Mouse (Mus musculus) E14TG2a.4 (cell line): ENCODE measurements at regions not wholly inside any gene's neighbourhood (a gene's known extent, or its start where the extent isn't known, plus 50 kb on each side); places are given as distances from the start of the nearest gene placed in this dataset.

ENCODE experiments used
- H3K27me3 ChIP-seq: 2 replicates; pipeline ENCODE4 v1.6.1; 2014; ENCODE audit warnings: low read length, control low read depth; ENCODE audit not compliant: insufficient read depth
- H3K36me3 ChIP-seq: 2 replicates; pipeline ENCODE4 v1.6.1; 2014; ENCODE audit warnings: low read length, control low read depth; ENCODE audit not compliant: insufficient read depth
- H3K4me1 ChIP-seq: replicated peaks from 2 replicates; pipeline ENCODE4 v1.6.1; 2014; ENCODE audit warnings: low read depth, low read length, control low read depth
- H3K4me3 ChIP-seq: replicated peaks from 2 replicates; pipeline ENCODE4 v1.5.1; 2014; ENCODE audit warnings: mild to moderate bottlenecking, low read length
- H3K9me3 ChIP-seq: 2 replicates; pipeline ENCODE4 v1.6.1; 2014; ENCODE audit warnings: low read length, control low read depth
- CTCF ChIP-seq: conservative IDR thresholded peaks from 2 replicates; pipeline ENCODE4 v1.5.1; 2014; ENCODE audit warnings: low read length
- NANOG ChIP-seq: IDR thresholded peaks from 2 replicates; pipeline ENCODE4 v1.6.1; 2014; ENCODE audit warnings: borderline replicate concordance, low read length, mixed read lengths
- POU5F1 ChIP-seq: IDR thresholded peaks from 2 replicates; pipeline ENCODE4 v1.6.1; 2014; ENCODE audit warnings: low read length, borderline replicate concordance

- H3K4me1 ChIP-seq, result peaks cover 41% of the 10 kb centered on the region
- TF ChIP-seq CTCF, result no peak
- no peak for TF ChIP-seq NANOG
- TF ChIP-seq POU5F1, result no peak
- peaks cover 6% of the 10 kb centered on the region; the same call in 1 of the 2 replicates for H3K27me3 ChIP-seq
- H3K4me3 ChIP-seq, result no peak overlapping the region
- H3K9me3 ChIP-seq, result peaks cover 8% of the 10 kb centered on the region
- H3K36me3 ChIP-seq, result no peaks in the 10 kb centered on the region
Observed at GRCm38 (mm10) chr15:36880602-36881001, 127.0 kb downstream of the Zfp706 start.

- H3K4me1 ChIP-seq, result peaks cover 31% of the 10 kb centered on the region
- H3K27me3 ChIP-seq, result no peaks in the 10 kb centered on the region
- no peaks in the 10 kb centered on the region for H3K36me3 ChIP-seq
- TF ChIP-seq POU5F1 (no peak), NANOG (no peak), CTCF (no peak)
- H3K9me3 ChIP-seq, result peaks cover 8% of the 10 kb centered on the region
- no peak overlapping the region for H3K4me3 ChIP-seq
Observed at GRCm38 (mm10) chr15:36879587-36879986, 128.0 kb downstream of the Zfp706 start.

- H3K4me3 ChIP-seq, result no peak overlapping the region
Observed at GRCm38 (mm10) chr15:36878960-36879359, 128.6 kb downstream of the Zfp706 start.

GRCm38 (mm10) chr15:36878276-36878675 is 129.3 kb downstream of the Zfp706 start:
- H3K9me3 ChIP-seq, result peaks cover 4% of the 10 kb centered on the region
- no peak for TF ChIP-seq CTCF
- 0 out of 2 replicates have a peak, but pooled peaks have one; percentile 23 for TF ChIP-seq NANOG
- no peak for TF ChIP-seq POU5F1
- peaks cover 26% of the 10 kb centered on the region for H3K4me1 ChIP-seq
- no peak overlapping the region for H3K4me3 ChIP-seq
- H3K27me3 ChIP-seq, result no peaks in the 10 kb centered on the region
- H3K36me3 ChIP-seq, result no peaks in the 10 kb centered on the region

More at GRCm38 (mm10) chr15:36878960-36879359, 128.6 kb downstream of the Zfp706 start:
- TF ChIP-seq CTCF (no peak), NANOG (no peak), POU5F1 (no peak)
- Histone ChIP-seq H3K36me3 (no peaks in the 10 kb centered on the region), H3K9me3 (peaks cover 8% of the 10 kb centered on the region), H3K4me1 (peaks cover 26% of the 10 kb centered on the region), H3K27me3 (no peaks in the 10 kb centered on the region)

GRCm38 (mm10) chr15:36877501-36877900 is 130.1 kb downstream of the Zfp706 start:
- no peak overlapping the region for H3K4me3 ChIP-seq
- no peaks in the 10 kb centered on the region for H3K36me3 ChIP-seq
- TF ChIP-seq POU5F1 (no peak), NANOG (no peak), CTCF (no peak)
- no peaks in the 10 kb centered on the region for H3K9me3 ChIP-seq
- H3K4me1 ChIP-seq, result peaks cover 26% of the 10 kb centered on the region
- no peaks in the 10 kb centered on the region for H3K27me3 ChIP-seq

- Histone ChIP-seq H3K9me3 (no peaks in the 10 kb centered on the region), H3K36me3 (no peaks in the 10 kb centered on the region), H3K4me1 (peaks cover 26% of the 10 kb centered on the region), H3K27me3 (no peaks in the 10 kb centered on the region), H3K4me3 (no peak overlapping the region)
- TF ChIP-seq CTCF (no peak), NANOG (no peak), POU5F1 (no peak)
Observed at GRCm38 (mm10) chr15:36875980-36876778, 131.4 kb downstream of the Zfp706 start.

- H3K36me3 ChIP-seq, result no peaks in the 10 kb centered on the region
- no peaks in the 10 kb centered on the region for H3K27me3 ChIP-seq
- TF ChIP-seq CTCF (no peak), NANOG (no peak), POU5F1 (no peak)
- peaks cover 23% of the 10 kb centered on the region for H3K4me1 ChIP-seq
- H3K4me3 ChIP-seq, result no peak overlapping the region
- H3K9me3 ChIP-seq, result no peaks in the 10 kb centered on the region
Observed at GRCm38 (mm10) chr15:36874555-36874954, 133.0 kb downstream of the Zfp706 start.

GRCm38 (mm10) chr15:36873884-36874243 is 133.7 kb downstream of the Zfp706 start:
- Histone ChIP-seq H3K4me3 (no peak overlapping the region), H3K9me3 (no peaks in the 10 kb centered on the region), H3K36me3 (no peaks in the 10 kb centered on the region), H3K4me1 (peaks cover 18% of the 10 kb centered on the region), H3K27me3 (no peaks in the 10 kb centered on the region)
- TF ChIP-seq NANOG (no peak), CTCF (no peak), POU5F1 (no peak)

GRCm38 (mm10) chr15:36873058-36873883 is 134.3 kb downstream of the Zfp706 start:
- H3K4me1 ChIP-seq, result peaks cover 12% of the 10 kb centered on the region
- H3K9me3 ChIP-seq, result no peaks in the 10 kb centered on the region
- TF ChIP-seq NANOG, result no peak
- TF ChIP-seq CTCF, result no peak
- no peak overlapping the region for H3K4me3 ChIP-seq
- H3K36me3 ChIP-seq, result no peaks in the 10 kb centered on the region
- no peaks in the 10 kb centered on the region for H3K27me3 ChIP-seq
